Mouse (Mus musculus) lung, embryonic 16.5 days (tissue): ENCODE measurements around the gene Otop2. TPM values are rescaled to one million over a fixed set of nuclear protein-coding genes. Genes with fewer than 3 reads are reported as not detected.

ENCODE experiments used
- ATAC-seq: fragments of 200-750 bp; cut with Nextera tagmentation; 2 replicates; pipeline ENCODE4 v1.8.0; 2017; ENCODE audit warnings: low read depth, mild to moderate bottlenecking, moderate library complexity
- H3K27ac ChIP-seq: fragments of 300-500 bp; sonication (generic); 2 replicates; pipeline ENCODE4 v1.5.1; 2014; ENCODE audit warnings: mild to moderate bottlenecking, control low read depth, low read length
- H3K27me3 ChIP-seq: fragments of 300-500 bp; sonication (generic); 2 replicates; pipeline ENCODE4 v1.6.1; 2014; ENCODE audit warnings: low read depth, low read length, mixed read lengths; ENCODE audit not compliant: control insufficient read depth, insufficient read depth
- H3K36me3 ChIP-seq: fragments of 300-500 bp; sonication (generic); 2 replicates; pipeline ENCODE4 v1.6.1; 2014; ENCODE audit warnings: low read length; ENCODE audit not compliant: control insufficient read depth, insufficient read depth
- H3K4me1 ChIP-seq: fragments of 300-500 bp; sonication (generic); replicated peaks from 2 replicates; pipeline ENCODE4 v1.6.1; 2014; ENCODE audit warnings: low read length, mixed read lengths; ENCODE audit not compliant: control insufficient read depth, insufficient read depth
- H3K4me2 ChIP-seq: fragments of 300-500 bp; sonication (generic); 2 replicates; pipeline ENCODE4 v1.6.1; 2014; ENCODE audit warnings: low read depth, low read length, control low read depth
- H3K4me3 ChIP-seq: fragments of 300-500 bp; sonication (generic); 2 replicates; pipeline ENCODE4 v1.5.1; 2014; ENCODE audit warnings: mild to moderate bottlenecking, low read length, control low read depth
- H3K9ac ChIP-seq: fragments of 300-500 bp; sonication (generic); 2 replicates; pipeline ENCODE4 v1.6.1; 2014; ENCODE audit warnings: low read length, control low read depth
- H3K9me3 ChIP-seq: fragments of 300-500 bp; sonication (generic); 2 replicates; pipeline ENCODE4 v1.6.1; 2016; ENCODE audit warnings: low read length; ENCODE audit not compliant: control insufficient read depth
- WGBS: fragments of 180-500 bp; shearing (Covaris S2); extraction: QIAGEN DNeasy Blood & Tissue Kit; methylation state at CpG from one replicate; pipeline ENCODE4 v1.1.7; 2014; 5-methylcytosine and 5-hydroxymethylcytosine counted together
- polyA plus RNA-seq: library from polyadenylated mRNA; unstranded; fragments of >200 nt; fragmentation: Nextera tagmentation; extraction: Ambion mirVana; gene quantifications from 2 replicates; pipeline ENCODE4 v1.2.1, GENCODE M21; 2015

Gene Otop2
- polyA plus RNA-seq, 1 experiment from 2014 or later: not detected

- ATAC-seq: no peak
- Histone ChIP-seq H3K9ac (no peak overlapping the region), H3K4me3 (no peak overlapping the region), H3K4me1 (peaks cover 19% of the 10 kb centered on the region), H3K27ac (no peak overlapping the region), H3K36me3 (no peaks in the 10 kb centered on the region), H3K9me3 (peaks cover 3% of the 10 kb centered on the region; the same call in 1 of the 2 replicates), H3K4me2 (no peak overlapping the region), H3K27me3 (peaks cover 5% of the 10 kb centered on the region)
- WGBS: 50% methylated on average over 7 of the region's 7 CpGs
These were observed 69.8 kb downstream of the Otop2 start for GRCm38 (mm10) chr11:115376722-115377121.

GRCm38 (mm10) chr11:115377254-115377653 is 70.3 kb downstream of the Otop2 start:
- no peak overlapping the region for H3K4me3 ChIP-seq
- ATAC-seq: no peak
- no peak overlapping the region for H3K9ac ChIP-seq
- no peak overlapping the region for H3K27ac ChIP-seq
- no peaks in the 10 kb centered on the region for H3K36me3 ChIP-seq
- peaks cover 5% of the 10 kb centered on the region for H3K27me3 ChIP-seq
- WGBS: 86% methylated on average over 4 of the region's 4 CpGs
- H3K9me3 ChIP-seq: peaks cover 3% of the 10 kb centered on the region; the same call in 1 of the 2 replicates
- peaks cover 19% of the 10 kb centered on the region for H3K4me1 ChIP-seq
- H3K4me2 ChIP-seq: no peak overlapping the region

DNA sequence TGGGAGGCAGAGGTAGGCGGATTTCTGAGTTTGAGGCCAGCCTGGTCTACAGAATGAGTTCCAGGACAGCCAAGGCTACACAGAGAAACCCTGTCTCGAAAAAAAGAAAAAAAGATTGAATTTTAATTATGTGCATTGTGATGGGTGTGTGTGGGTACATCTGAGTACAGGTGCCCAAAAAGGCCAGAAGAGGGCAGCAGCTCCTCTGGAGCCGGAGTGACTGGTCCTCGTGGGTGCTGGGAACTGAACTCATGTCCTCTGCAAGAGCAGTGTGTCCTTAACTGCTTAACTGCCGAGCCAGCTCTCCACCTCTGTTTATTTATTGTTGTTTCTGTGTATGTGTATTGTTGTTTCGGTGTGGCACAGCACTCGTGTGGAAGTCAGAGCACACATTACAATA is 70.9 kb downstream of the Otop2 start:
- Histone ChIP-seq H3K36me3 (no peaks in the 10 kb centered on the region), H3K4me1 (peaks cover 24% of the 10 kb centered on the region), H3K4me3 (no peak overlapping the region), H3K27ac (no peak overlapping the region), H3K4me2 (no peak overlapping the region), H3K27me3 (peaks cover 5% of the 10 kb centered on the region), H3K9ac (no peak overlapping the region), H3K9me3 (peaks cover 3% of the 10 kb centered on the region; the same call in 1 of the 2 replicates)
- WGBS: 72% methylated on average over 7 of the region's 7 CpGs
- ATAC-seq: no peak

DNA sequence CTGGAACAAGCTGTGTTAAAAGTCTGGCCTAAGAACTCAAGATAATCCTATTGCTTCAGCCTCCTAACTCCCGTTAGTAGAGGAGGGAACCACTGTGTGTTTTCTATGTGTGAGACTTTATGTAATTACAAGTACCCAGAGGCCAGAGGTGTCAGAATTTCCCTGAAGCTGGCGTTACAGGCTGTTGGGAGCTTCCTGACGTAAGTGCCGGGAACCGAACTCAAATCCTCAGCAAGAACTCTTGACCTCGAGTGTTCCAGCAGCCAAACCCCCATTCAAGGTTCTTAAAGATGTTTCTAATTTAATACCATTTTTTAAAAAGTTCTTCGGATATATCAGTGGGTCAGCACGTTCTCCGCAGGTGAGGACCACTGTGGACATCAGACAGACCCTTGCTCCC is 74.3 kb downstream of the Otop2 start:
- Histone ChIP-seq H3K9ac (peak overlapping the region; percentile 44; the same call in 1 of the 2 replicates), H3K4me2 (peak overlapping the region; percentile 67), H3K27ac (peak overlapping the region; percentile 78), H3K9me3 (peaks cover 3% of the 10 kb centered on the region; the same call in 1 of the 2 replicates), H3K36me3 (no peaks in the 10 kb centered on the region), H3K4me3 (peak overlapping the region; percentile 81), H3K4me1 (peaks cover 32% of the 10 kb centered on the region), H3K27me3 (no peaks in the 10 kb centered on the region)
- WGBS: 9% methylated on average over 9 of the region's 9 CpGs
- ATAC-seq: no peak

Other genes starting within 250 kb of the Otop2 start
- gene Cd300e, start 245.0 kb upstream of the Otop2 start, polyA plus RNA-seq: 0.06 TPM in 1 of 2 replicates, not detected in the other
- gene Rab37, start 215.7 kb upstream of the Otop2 start, polyA plus RNA-seq: 1.1 and 1.5 TPM in 2 replicates
- 2.8 and 3.1 TPM in 2 replicates for gene Cd300lf, start 173.2 kb upstream of the Otop2 start, polyA plus RNA-seq
- 63.2 and 68.7 TPM in 2 replicates for gene Slc9a3r1, start 143.8 kb upstream of the Otop2 start, polyA plus RNA-seq
- 8.6 and 9.1 TPM in 2 replicates for gene Tmem104, start 119.7 kb upstream of the Otop2 start, polyA plus RNA-seq
- gene Nat9, start 119.3 kb upstream of the Otop2 start, polyA plus RNA-seq: 26.0 and 29.8 TPM in 2 replicates
- 0.06 TPM in 1 of 2 replicates, not detected in the other for gene Grin2c, start 39.9 kb upstream of the Otop2 start, polyA plus RNA-seq
- 14.1 and 14.2 TPM in 2 replicates for gene Fdxr, start 30.1 kb upstream of the Otop2 start, polyA plus RNA-seq
- 0.30 and 0.48 TPM in 2 replicates for gene Fads6, start 9.5 kb upstream of the Otop2 start, polyA plus RNA-seq
- not detected in 2 replicates for gene Ush1g, start 14.9 kb downstream of the Otop2 start, polyA plus RNA-seq
- gene Otop3, start 27.6 kb downstream of the Otop2 start, polyA plus RNA-seq: not detected in 2 replicates
- gene Hid1, start 60.6 kb downstream of the Otop2 start, polyA plus RNA-seq: 19.1 and 20.2 TPM in 2 replicates
- 11.5 and 12.0 TPM in 2 replicates for gene Cdr2l, start 74.8 kb downstream of the Otop2 start, polyA plus RNA-seq
- gene Mrpl58, start 96.6 kb downstream of the Otop2 start, polyA plus RNA-seq: 203 and 205 TPM in 2 replicates
- gene Atp5h, start 112.8 kb downstream of the Otop2 start, polyA plus RNA-seq: 822 and 823 TPM in 2 replicates
- 3.4 and 4.3 TPM in 2 replicates for gene Kctd2, start 113.0 kb downstream of the Otop2 start, polyA plus RNA-seq
- not detected in 2 replicates for gene Trim80, start 133.4 kb downstream of the Otop2 start, polyA plus RNA-seq
- gene Slc16a5, start 155.3 kb downstream of the Otop2 start, polyA plus RNA-seq: 0.74 and 2.9 TPM in 2 replicates
- 7.2 and 7.4 TPM in 2 replicates for gene Armc7, start 168.5 kb downstream of the Otop2 start, polyA plus RNA-seq
- gene Nt5c, start 184.7 kb downstream of the Otop2 start, polyA plus RNA-seq: 71.0 and 74.7 TPM in 2 replicates
- 460 and 462 TPM in 2 replicates for gene Jpt1, start 207.2 kb downstream of the Otop2 start, polyA plus RNA-seq
- gene Sumo2, start 229.1 kb downstream of the Otop2 start, polyA plus RNA-seq: 889 and 930 TPM in 2 replicates